Mouse (Mus musculus) heart, adult 2 months (tissue): ENCODE measurements around the gene Zkscan16.

ENCODE experiments used
- CTCF ChIP-seq: fragments of 200-600 bp; IDR thresholded peaks from 2 replicates; pipeline ENCODE4 v1.8.1; 2022; ENCODE audit warnings: antibody characterized with exemption, mild to moderate bottlenecking, moderate library complexity
- EP300 ChIP-seq: fragments of 200-500 bp; IDR thresholded peaks from 2 replicates; pipeline ENCODE4 v1.6.1; 2011; ENCODE audit warnings: low read depth, low read length, control low read depth; ENCODE audit not compliant: insufficient read depth

DNA sequence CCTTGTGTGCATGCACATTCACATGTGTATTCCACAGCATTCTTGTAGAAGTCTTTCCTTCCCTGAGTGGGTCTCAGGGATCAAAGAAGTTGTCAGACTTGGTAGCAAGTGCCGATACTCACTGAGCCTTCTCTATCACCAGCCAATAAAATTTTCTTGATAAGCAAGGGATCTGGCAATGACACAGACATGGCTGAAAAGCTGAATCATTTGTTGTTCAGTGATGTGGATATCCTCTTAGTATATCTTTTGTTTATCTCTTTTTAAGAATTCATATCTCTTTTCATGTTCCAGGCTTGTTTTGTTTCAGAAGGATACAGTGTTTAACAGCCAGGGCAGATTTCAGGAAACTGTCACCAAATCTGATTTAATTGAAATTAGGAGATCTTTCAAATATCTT, 55.3 kb downstream of the Zkscan16 start:
- no peak for TF ChIP-seq CTCF
- no peak for TF ChIP-seq EP300
